In genomic region chr11:6480681-6481405, GRCm38 (mm10) we compare ENCODE assay signal across 18 mouse cellular contexts. TPM values are rescaled to one million over a fixed set of nuclear protein-coding genes. Genes with fewer than 3 reads are reported as not detected.
DNase-seq lines count a peak whose midpoint lies in the region; ATAC-seq and TF ChIP-seq lines count a peak whose summit lies in the region.
"Had no signal": no experiment of that assay in that cellular context is flagged by ENCODE, and none has a peak within 500 bp of the region (broad histone marks: within the 10 kb centered on the region; RNA-seq: fewer than 3 reads in every experiment).

No protein-coding gene starts in this region.

- in situ Hi-C loops in Patski (cut with MboI; ENCODE audit: low pct_unique_long_range_greater_than_20kb) = no loop called here

- POLR2A ChIA-PET in Patski (lab: Charles Lee) = interaction anchor here (0.6 kb wide), 1 partner anchor 95 kb away, joined by 3 read pairs; no protein-coding TSS in a partner anchor

- ATAC-seq in frontal cortex, adult (ENCODE audit: low TSS enrichment) = peak; percentile 55
- peak; percentile 7 for ATAC-seq in Patski
- ATAC-seq: forebrain, embryonic 16.5 days; intestine, embryonic 16.5 days had no signal

- no peaks in the 10 kb centered on the region for H3K27me3 ChIP-seq in Patski
- no peaks in the 10 kb centered on the region for H3K27me3 ChIP-seq in splenic B cell, adult 2 months (ENCODE audit: control insufficient read depth, insufficient read depth, low read length, poor library complexity, severe bottlenecking)
- H3K27me3 ChIP-seq: embryonic facial prominence, embryonic 12.5 days; hindbrain, embryonic 13.5 days had no signal

- no peak for TF ChIP-seq CTCF in Patski (IDR thresholded peaks at IDR 0.05)

- 0 out of 2 replicates have a peak, but pooled peaks cover 1% of the 10 kb centered on the region for H3K36me3 ChIP-seq in splenic B cell, adult 2 months (ENCODE audit: control insufficient read depth, insufficient read depth, low read length, poor library complexity, severe bottlenecking)
- H3K36me3 ChIP-seq: embryonic facial prominence, embryonic 12.5 days; hindbrain, embryonic 13.5 days; midbrain, embryonic 12.5 days; neural tube, embryonic 13.5 days had no signal

- DNase-seq in frontal cortex, postnatal 10 days (ENCODE audit: low spot score in 2 of 2) = no peak
- peak; percentile 15 for DNase-seq in right cerebral cortex, adult 18-20 months
- DNase-seq in right cerebral cortex, postnatal 25 days = no peak
- no peak for DNase-seq in Patski (ENCODE audit: low read depth, low spot score)
- peak; percentile 31 for DNase-seq in splenic B cell, adult 2 months (ENCODE audit: low read depth, low spot score)
- DNase-seq in urinary bladder, adult 2 months (ENCODE audit: low spot score) = no peak
- DNase-seq: adrenal gland, adult 2 months; B cell, adult 2 months; liver; right cerebral cortex, postnatal 14 days; thymus, postnatal 36 days had no signal

- CTCF ChIA-PET in Patski (lab: Charles Lee) = interaction anchor here (1.4 to 1.8 kb wide), 3 partner anchors 9 to 47 kb away, joined by 3 to 6 read pairs (median 5); no protein-coding TSS in a partner anchor

RNA-seq across cellular contexts. Expression of gene Purb, which starts 5.1 kb away (rescaled TPM):
- 49.1 TPM for polyA plus RNA-seq in Patski (2021)
- 22.3 and 29.5 TPM in 2 replicates for polyA plus RNA-seq in urinary bladder, adult 2 months (2012; rRNA removed)

RNA-seq across cellular contexts. Expression of gene H2afv, which starts 36.6 kb away (rescaled TPM):
- polyA plus RNA-seq in Patski (2021) = 147 TPM
- 97.0 and 110 TPM in 2 replicates for polyA plus RNA-seq in urinary bladder, adult 2 months (2012; rRNA removed)

RNA-seq across cellular contexts. Expression of gene Myo1g, which starts 39.9 kb away (rescaled TPM):
- polyA plus RNA-seq in Patski (2021) = 0.06 TPM
- polyA plus RNA-seq in urinary bladder, adult 2 months (2012; rRNA removed) = 10.1 and 12.6 TPM in 2 replicates

Comparison
In these comparisons a context has a peak if more than half of its experiments do, and no peak if none do; other contexts are left out.
1. DNase-seq: peak in right cerebral cortex, adult 18-20 months (single experiment) and splenic B cell, adult 2 months (single experiment); none in frontal cortex, postnatal 10 days (0 of 2), right cerebral cortex, postnatal 25 days (single experiment), Patski (single experiment) and urinary bladder, adult 2 months (single experiment).
2. RNA of gene Myo1g, which starts 39.9 kb away (polyA plus RNA-seq): 10.1 to 12.6 TPM in urinary bladder, adult 2 months; 0.06 TPM in Patski (single experiment); every median in the first group is over 10 times any median in the second.